Mouse (Mus musculus) midbrain, embryonic 10.5 days (tissue): ENCODE measurements around the gene Ccdc188. TPM values are rescaled to one million over a fixed set of nuclear protein-coding genes. Genes with fewer than 3 reads are reported as not detected.

Experiments used
- DNase-seq: peaks from one replicate; pipeline ENCODE4 v3.0.0-alpha.2; 2017; ENCODE audit warnings: low spot score
- H3K27ac ChIP-seq: fragments of 300-500 bp; sonication (generic); replicated peaks from 2 replicates; pipeline ENCODE4 v1.5.1; 2016; ENCODE audit warnings: mild to moderate bottlenecking
- H3K27me3 ChIP-seq: fragments of 300-500 bp; sonication (generic); 2 replicates; pipeline ENCODE4 v1.6.1; 2016; ENCODE audit warnings: low read depth, mild to moderate bottlenecking; ENCODE audit not compliant: poor library complexity, severe bottlenecking
- H3K36me3 ChIP-seq: fragments of 300-500 bp; sonication (generic); 2 replicates; pipeline ENCODE4 v1.6.1; 2016; ENCODE audit warnings: mild to moderate bottlenecking, moderate library complexity
- H3K4me1 ChIP-seq: fragments of 300-500 bp; sonication (generic); 2 replicates; pipeline ENCODE4 v1.6.1; 2016
- H3K4me3 ChIP-seq: fragments of 300-500 bp; sonication (generic); 2 replicates; pipeline ENCODE4 v1.5.1; 2016; ENCODE audit warnings: mild to moderate bottlenecking, moderate library complexity
- H3K9me3 ChIP-seq: fragments of 300-500 bp; sonication (generic); replicated peaks from 2 replicates; pipeline ENCODE4 v1.6.1; 2016; ENCODE audit warnings: mild to moderate bottlenecking
- WGBS: fragments of 180-500 bp; shearing (Covaris S2); methylation state at CpG from one replicate; pipeline ENCODE4 v1.1.7; 2016; 5-methylcytosine and 5-hydroxymethylcytosine counted together
- polyA plus RNA-seq: library from polyadenylated mRNA; unstranded; fragments of >200 nt; fragmentation: Nextera tagmentation; extraction: Ambion mirVana; gene quantifications from 2 replicates; pipeline ENCODE4 v1.2.1, GENCODE M21; 2016

Ccdc188 gene
- polyA plus RNA-seq, 1 experiment from 2014 or later = not detected

- Histone ChIP-seq H3K4me3 (peak overlapping the region; percentile 78), H3K4me1 (peaks cover 53% of the 10 kb centered on the region), H3K27me3 (no peaks in the 10 kb centered on the region), H3K27ac (peak overlapping the region; percentile 98), H3K9me3 (no peaks in the 10 kb centered on the region), H3K36me3 (peaks cover 76% of the 10 kb centered on the region)
- DNase-seq = peak; percentile 52
- WGBS = 10% methylated on average over 27 of the region's 27 CpGs
Observed at GRCm38 (mm10) chr16:18249364-18249967, 31.8 kb downstream of the Ccdc188 start.

GRCm38 (mm10) chr16:18250231-18250630 lies 32.6 kb downstream of the Ccdc188 start:
- peak overlapping the region; percentile 98 for H3K27ac ChIP-seq
- WGBS = 62% methylated on average over 4 of the region's 4 CpGs
- no peak for DNase-seq
- no peaks in the 10 kb centered on the region for H3K9me3 ChIP-seq
- H3K4me1 ChIP-seq = peaks cover 50% of the 10 kb centered on the region
- H3K4me3 ChIP-seq = peak overlapping the region; percentile 78
- H3K36me3 ChIP-seq = peaks cover 76% of the 10 kb centered on the region
- H3K27me3 ChIP-seq = no peaks in the 10 kb centered on the region

GRCm38 (mm10) chr16:18250828-18251790 lies 33.4 kb downstream of the Ccdc188 start:
- WGBS = 83% methylated on average over 10 of the region's 10 CpGs
- peak; percentile 43 for DNase-seq
- peaks cover 76% of the 10 kb centered on the region for H3K36me3 ChIP-seq

GRCm38 (mm10) chr16:18252736-18253135 lies 35.1 kb downstream of the Ccdc188 start:
- no peaks in the 10 kb centered on the region for H3K27me3 ChIP-seq
- H3K27ac ChIP-seq = no peak overlapping the region
- no peaks in the 10 kb centered on the region for H3K9me3 ChIP-seq
- peaks cover 81% of the 10 kb centered on the region for H3K36me3 ChIP-seq
- H3K4me1 ChIP-seq = peaks cover 28% of the 10 kb centered on the region
- no peak for DNase-seq
- no peak overlapping the region for H3K4me3 ChIP-seq
- WGBS = 83% methylated on average over 6 of the region's 6 CpGs

More at GRCm38 (mm10) chr16:18250828-18251790, 33.4 kb downstream of the Ccdc188 start:
- Histone ChIP-seq H3K4me1 (peaks cover 41% of the 10 kb centered on the region), H3K9me3 (no peaks in the 10 kb centered on the region), H3K27me3 (no peaks in the 10 kb centered on the region), H3K4me3 (peak overlapping the region; percentile 78), H3K27ac (no peak overlapping the region; the same call in 1 of the 2 replicates)

GRCm38 (mm10) chr16:18253866-18254265 lies 36.2 kb downstream of the Ccdc188 start:
- Histone ChIP-seq H3K9me3 (no peaks in the 10 kb centered on the region), H3K36me3 (peaks cover 91% of the 10 kb centered on the region), H3K27me3 (no peaks in the 10 kb centered on the region), H3K4me3 (no peak overlapping the region), H3K4me1 (peaks cover 28% of the 10 kb centered on the region), H3K27ac (no peak overlapping the region)
- no peak for DNase-seq
- WGBS = 93% methylated on average over 1 of the region's 1 CpGs

GRCm38 (mm10) chr16:18258221-18258620 lies 40.5 kb downstream of the Ccdc188 start, which contains the start of gene Gm49776:
Gm49776 (minus strand) TSS chr16:18258321.
- peaks cover 98% of the 10 kb centered on the region for H3K36me3 ChIP-seq
- DNase-seq = no peak

GRCm38 (mm10) chr16:18265024-18265423 lies 47.3 kb downstream of the Ccdc188 start:
- DNase-seq = no peak
- no peaks in the 10 kb centered on the region for H3K27me3 ChIP-seq
- peaks cover 97% of the 10 kb centered on the region for H3K36me3 ChIP-seq
- WGBS = 95% methylated on average over 2 of the region's 2 CpGs
- no peak overlapping the region for H3K27ac ChIP-seq
- H3K4me1 ChIP-seq = no peaks in the 10 kb centered on the region
- H3K9me3 ChIP-seq = no peaks in the 10 kb centered on the region
- no peak overlapping the region for H3K4me3 ChIP-seq

More at GRCm38 (mm10) chr16:18258221-18258620, 40.5 kb downstream of the Ccdc188 start, which contains the start of gene Gm49776:
- H3K4me1 ChIP-seq = no peaks in the 10 kb centered on the region
- no peaks in the 10 kb centered on the region for H3K27me3 ChIP-seq
- no peak within 1 kb of the TSS for H3K4me3 ChIP-seq
- WGBS = 93% methylated on average over 2 of the region's 2 CpGs
- H3K9me3 ChIP-seq = no peaks in the 10 kb centered on the region
- H3K27ac ChIP-seq = no peak within 1 kb of the TSS

- H3K27ac ChIP-seq = no peak overlapping the region
- peaks cover 97% of the 10 kb centered on the region for H3K36me3 ChIP-seq
- H3K4me3 ChIP-seq = no peak overlapping the region
- no peak for DNase-seq
- H3K9me3 ChIP-seq = no peaks in the 10 kb centered on the region
- WGBS = 95% methylated on average over 5 of the region's 5 CpGs
- H3K27me3 ChIP-seq = no peaks in the 10 kb centered on the region
- no peaks in the 10 kb centered on the region for H3K4me1 ChIP-seq
Observed at GRCm38 (mm10) chr16:18268182-18268581, 50.5 kb downstream of the Ccdc188 start.

Other genes with a start within 250 kb of the Ccdc188 start
- gene Vpreb2, start 237.5 kb upstream of the Ccdc188 start, polyA plus RNA-seq = not detected in 2 replicates
- 158 and 162 TPM in 2 replicates for gene Dgcr6, start 165.0 kb upstream of the Ccdc188 start, polyA plus RNA-seq
- 13.0 and 15.1 TPM in 2 replicates for gene Prodh, start 127.7 kb upstream of the Ccdc188 start, polyA plus RNA-seq
- 1.8 and 2.2 TPM in 2 replicates for gene Rtn4r, start 90.2 kb upstream of the Ccdc188 start, polyA plus RNA-seq
- 9.4 and 11.3 TPM in 2 replicates for gene Zdhhc8, start 17.3 kb downstream of the Ccdc188 start, polyA plus RNA-seq
- gene Trmt2a, start 30.8 kb downstream of the Ccdc188 start, polyA plus RNA-seq = 127 and 132 TPM in 2 replicates
- gene Ranbp1, start 30.9 kb downstream of the Ccdc188 start, polyA plus RNA-seq = 1,186 and 1,334 TPM in 2 replicates
- 1.9 and 2.2 TPM in 2 replicates for gene Gm49776, start 40.4 kb downstream of the Ccdc188 start, polyA plus RNA-seq
- gene Dgcr8, start 71.4 kb downstream of the Ccdc188 start, polyA plus RNA-seq = 46.1 and 47.6 TPM in 2 replicates
- gene Tango2, start 130.2 kb downstream of the Ccdc188 start, polyA plus RNA-seq = 40.1 and 45.2 TPM in 2 replicates
- gene Arvcf, start 130.3 kb downstream of the Ccdc188 start, polyA plus RNA-seq = 110 and 133 TPM in 2 replicates
- gene Txnrd2, start 208.5 kb downstream of the Ccdc188 start, polyA plus RNA-seq = 30.6 and 30.7 TPM in 2 replicates
- gene Comt, start 209.0 kb downstream of the Ccdc188 start, polyA plus RNA-seq = 62.0 and 66.0 TPM in 2 replicates